Mouse (Mus musculus): ENCODE data around the gene Gm20388. TPM values are rescaled to one million over a fixed set of nuclear protein-coding genes. Genes with fewer than 3 reads are reported as not detected.

Gene Gm20388
- polyA plus RNA-seq, 1 experiment from 2014 or later: not detected

DNA sequence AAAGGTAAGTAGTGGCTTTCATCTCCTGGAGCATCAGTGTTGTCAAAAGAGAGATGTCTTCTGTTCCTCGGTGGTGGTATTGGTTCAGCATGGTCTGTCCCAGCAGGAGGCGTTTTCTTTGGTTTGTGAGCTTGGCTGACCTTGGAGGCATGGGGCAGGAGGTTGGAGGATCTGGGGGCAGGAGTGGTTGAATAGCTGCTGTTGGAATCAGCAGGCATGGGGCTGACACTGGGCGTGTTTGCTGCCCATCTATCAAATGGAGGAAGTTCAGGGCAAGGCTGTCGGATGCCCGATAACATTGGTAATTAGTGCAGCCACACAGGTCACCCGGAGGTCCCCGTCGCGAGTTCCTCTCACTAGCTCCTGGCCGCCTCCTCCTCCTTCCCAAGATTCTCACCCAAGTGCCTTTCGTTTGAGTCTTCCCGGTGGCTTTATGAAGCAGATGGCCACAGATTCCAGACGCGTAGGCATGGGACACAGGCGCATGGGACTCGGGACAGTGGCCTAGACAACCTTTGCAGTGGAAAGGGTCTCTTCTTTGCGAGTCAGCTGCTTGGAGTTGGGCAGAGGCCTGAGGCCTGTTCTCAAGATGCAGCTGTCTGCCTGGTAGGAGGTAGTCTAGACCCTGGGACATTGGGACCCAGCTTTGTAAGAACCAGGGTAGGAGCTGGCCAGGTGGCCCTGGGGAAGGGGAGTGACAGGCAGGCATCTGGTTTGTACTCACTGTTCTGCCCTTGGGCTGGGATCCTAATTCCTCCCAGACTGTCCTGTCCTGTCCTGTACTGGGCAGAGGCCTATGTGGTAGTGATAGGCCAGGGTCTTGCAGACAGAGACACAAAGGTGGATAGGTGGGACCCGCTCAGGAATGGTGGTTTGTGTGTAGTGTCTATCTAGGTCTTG, 320.3 kb downstream of the Gm20388 start:
- Histone ChIP-seq H3K4me2 (replicated peaks) (peak overlapping the region; percentile 85), H3K9ac (peak overlapping the region; percentile 67), H3K36me3 (replicated peaks; ENCODE audit: control insufficient read depth, insufficient read depth) (no peaks in the 10 kb centered on the region), H3K9me3 (ENCODE audit: control insufficient read depth, low read length) (no peaks in the 10 kb centered on the region), H3K4me1 (replicated peaks; ENCODE audit: control insufficient read depth, insufficient read depth, low read length) (peaks cover 59% of the 10 kb centered on the region), H3K27me3 (ENCODE audit: control insufficient read depth, insufficient read depth, low read length) (peaks cover 15% of the 10 kb centered on the region), H3K27ac (no peak overlapping the region), H3K4me3 (replicated peaks; ENCODE audit: low read length) (peak overlapping the region; percentile 61)
- WGBS: 21% methylated on average over 18 of the region's 18 CpGs
- ATAC-seq (ENCODE audit: low FRiP score) (no peak), DNase-seq (ENCODE audit: low spot score) (no peak)

DNA sequence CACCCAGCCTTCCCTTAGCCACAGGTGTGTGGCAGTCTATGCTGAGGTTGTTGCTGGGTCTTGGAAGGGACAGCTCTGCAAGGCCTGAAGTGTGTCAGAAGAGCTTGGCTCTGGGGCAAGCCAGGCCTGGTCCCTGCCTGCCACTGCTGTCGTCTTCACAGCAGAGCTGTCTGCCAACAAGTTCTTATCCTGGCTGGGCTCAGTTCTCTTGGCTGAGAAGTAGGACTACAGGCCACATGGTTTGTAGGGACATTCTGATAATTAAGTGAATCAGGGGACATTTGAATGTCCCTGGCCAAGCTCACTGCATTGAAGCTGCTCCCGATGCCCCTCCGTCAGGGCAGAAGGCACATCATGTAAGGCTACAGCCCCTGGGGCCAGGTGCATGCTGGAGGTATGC, 321.2 kb downstream of the Gm20388 start:
- H3K4me1 ChIP-seq (replicated peaks; ENCODE audit: control insufficient read depth, insufficient read depth, low read length): peaks cover 59% of the 10 kb centered on the region
- no peaks in the 10 kb centered on the region for H3K9me3 ChIP-seq (ENCODE audit: control insufficient read depth, low read length)
- no peaks in the 10 kb centered on the region for H3K36me3 ChIP-seq (replicated peaks; ENCODE audit: control insufficient read depth, insufficient read depth)
- H3K9ac ChIP-seq: peak overlapping the region; percentile 67; the same call in 1 of the 2 replicates
- H3K27ac ChIP-seq: no peak overlapping the region
- WGBS: 72% methylated on average over 3 of the region's 3 CpGs
- DNase-seq (ENCODE audit: low spot score): no peak
- H3K27me3 ChIP-seq (ENCODE audit: control insufficient read depth, insufficient read depth, low read length): peaks cover 15% of the 10 kb centered on the region
- H3K4me2 ChIP-seq (replicated peaks): peak overlapping the region; percentile 85
- no peak for ATAC-seq (ENCODE audit: low FRiP score)
- peak overlapping the region; percentile 61 for H3K4me3 ChIP-seq (replicated peaks; ENCODE audit: low read length)

DNA sequence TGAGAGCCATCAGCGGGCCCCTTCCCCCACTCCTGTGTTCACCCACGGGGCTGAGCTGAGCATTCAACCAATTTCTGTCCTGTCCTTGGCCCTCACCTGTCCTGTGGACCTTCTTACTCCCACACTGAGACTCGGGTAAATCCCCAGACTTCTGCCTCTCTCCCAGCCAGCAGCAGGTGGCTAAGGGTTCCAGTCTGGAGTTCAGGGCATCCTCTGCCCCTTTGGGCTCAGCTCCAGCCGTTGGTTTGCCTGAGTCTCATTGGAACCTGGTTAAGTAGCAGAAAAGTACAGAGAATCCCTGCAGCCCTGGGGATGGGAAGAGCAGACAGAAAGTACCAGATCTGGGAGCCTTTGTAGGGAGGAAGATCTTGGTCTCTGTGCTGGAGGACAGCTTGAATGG, 321.8 kb downstream of the Gm20388 start:
- Histone ChIP-seq H3K9ac (peak overlapping the region; percentile 67), H3K4me1 (replicated peaks; ENCODE audit: control insufficient read depth, insufficient read depth, low read length) (peaks cover 59% of the 10 kb centered on the region), H3K4me2 (replicated peaks) (peak overlapping the region; percentile 85), H3K27ac (no peak overlapping the region), H3K9me3 (ENCODE audit: control insufficient read depth, low read length) (no peaks in the 10 kb centered on the region), H3K27me3 (ENCODE audit: control insufficient read depth, insufficient read depth, low read length) (peaks cover 15% of the 10 kb centered on the region), H3K4me3 (replicated peaks; ENCODE audit: low read length) (peak overlapping the region; percentile 61), H3K36me3 (replicated peaks; ENCODE audit: control insufficient read depth, insufficient read depth) (no peaks in the 10 kb centered on the region)
- ATAC-seq (ENCODE audit: low FRiP score) (no peak), DNase-seq (ENCODE audit: low spot score) (no peak)
- WGBS: 47% methylated on average over 4 of the region's 4 CpGs

DNA sequence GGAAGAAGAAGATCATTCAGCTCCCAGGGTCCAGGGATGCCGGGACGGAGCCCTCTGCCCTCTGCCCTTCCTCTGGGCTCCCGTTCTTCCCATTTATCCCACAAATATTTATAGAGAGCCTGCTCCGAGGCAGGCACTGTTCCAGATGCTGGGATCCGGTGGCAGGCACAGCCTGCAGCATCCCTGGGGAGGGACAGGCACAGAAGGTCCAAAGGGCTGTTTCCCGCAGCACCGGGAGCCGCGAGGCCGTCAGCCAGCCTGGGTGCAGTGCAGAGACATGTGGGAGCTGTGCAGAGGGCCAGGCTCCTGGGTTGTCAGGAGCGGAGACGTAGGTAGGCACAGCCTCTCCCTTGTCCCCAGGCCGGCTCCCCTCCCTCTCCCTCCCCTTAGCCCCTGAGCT, 322.3 kb downstream of the Gm20388 start:
- peaks cover 59% of the 10 kb centered on the region for H3K4me1 ChIP-seq (replicated peaks; ENCODE audit: control insufficient read depth, insufficient read depth, low read length)
- no peak overlapping the region for H3K27ac ChIP-seq
- 18% methylated on average over 13 of the region's 13 CpGs for WGBS

DNA sequence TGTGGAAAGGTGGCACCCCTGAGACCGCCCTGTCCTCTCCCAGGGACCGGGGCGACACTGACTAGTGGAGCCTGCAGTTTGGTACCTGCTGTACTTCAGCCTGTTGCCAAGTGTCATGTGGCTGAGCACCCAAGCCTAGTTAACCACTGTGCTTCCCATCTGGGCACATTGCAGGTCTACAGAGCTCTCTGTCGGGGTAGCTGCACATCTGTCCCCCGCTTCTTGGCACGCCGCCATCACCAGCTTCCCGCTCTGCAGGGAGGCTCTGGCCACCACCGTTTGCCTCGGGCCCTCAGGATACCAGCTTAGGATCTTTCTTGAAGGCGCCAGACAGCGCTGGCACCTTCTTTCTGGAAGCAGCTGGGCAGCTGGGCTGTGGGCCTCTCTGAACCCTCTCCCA, 323.8 kb downstream of the Gm20388 start:
- DNase-seq (ENCODE audit: low spot score): no peak
- H3K4me3 ChIP-seq (replicated peaks; ENCODE audit: low read length): no peak overlapping the region
- H3K27me3 ChIP-seq (ENCODE audit: control insufficient read depth, insufficient read depth, low read length): peaks cover 15% of the 10 kb centered on the region
- H3K9me3 ChIP-seq (ENCODE audit: control insufficient read depth, low read length): no peaks in the 10 kb centered on the region
- no peak overlapping the region for H3K4me2 ChIP-seq (replicated peaks)
- H3K36me3 ChIP-seq (replicated peaks; ENCODE audit: control insufficient read depth, insufficient read depth): no peaks in the 10 kb centered on the region
- ATAC-seq (ENCODE audit: low FRiP score): no peak
- WGBS: 53% methylated on average over 12 of the region's 12 CpGs
- peaks cover 52% of the 10 kb centered on the region for H3K4me1 ChIP-seq (replicated peaks; ENCODE audit: control insufficient read depth, insufficient read depth, low read length)
- H3K27ac ChIP-seq: no peak overlapping the region
- 0 out of 2 replicates have a peak overlapping the region, but pooled peaks have one; percentile 28 for H3K9ac ChIP-seq

More for the DNA sequence above, 322.3 kb downstream of the Gm20388 start:
- H3K9me3 ChIP-seq (ENCODE audit: control insufficient read depth, low read length): no peaks in the 10 kb centered on the region
- peaks cover 15% of the 10 kb centered on the region for H3K27me3 ChIP-seq (ENCODE audit: control insufficient read depth, insufficient read depth, low read length)
- H3K36me3 ChIP-seq (replicated peaks; ENCODE audit: control insufficient read depth, insufficient read depth): no peaks in the 10 kb centered on the region
- DNase-seq (ENCODE audit: low spot score) (no peak), ATAC-seq (ENCODE audit: low FRiP score) (no peak)
- peak overlapping the region; percentile 61 for H3K4me3 ChIP-seq (replicated peaks; ENCODE audit: low read length)
- H3K4me2 ChIP-seq (replicated peaks): peak overlapping the region; percentile 85
- peak overlapping the region; percentile 67 for H3K9ac ChIP-seq

DNA sequence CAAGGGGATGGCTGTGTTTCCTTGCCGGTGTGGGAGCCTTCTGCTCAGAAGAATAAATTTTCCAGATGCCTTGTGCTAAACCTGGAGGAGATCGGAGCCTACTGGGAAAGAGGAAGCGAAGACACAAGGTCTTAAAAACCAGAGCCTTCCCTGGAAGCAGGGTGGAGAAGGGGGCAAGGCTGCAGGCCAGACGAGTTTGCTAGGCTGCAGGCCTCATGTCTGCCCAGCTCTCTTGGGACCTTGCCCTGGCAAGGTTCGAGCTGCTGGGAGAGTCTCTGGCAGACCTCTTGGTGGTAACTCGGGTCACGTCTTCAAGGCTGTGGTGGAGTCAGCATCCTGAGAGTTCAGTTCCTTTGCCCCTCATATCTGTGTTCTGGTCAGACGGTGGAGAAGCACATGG, 324.2 kb downstream of the Gm20388 start:
- no peak overlapping the region for H3K4me3 ChIP-seq (replicated peaks; ENCODE audit: low read length)
- no peak overlapping the region for H3K27ac ChIP-seq
- 60% methylated on average over 8 of the region's 8 CpGs for WGBS
- no peaks in the 10 kb centered on the region for H3K36me3 ChIP-seq (replicated peaks; ENCODE audit: control insufficient read depth, insufficient read depth)
- peaks cover 48% of the 10 kb centered on the region for H3K4me1 ChIP-seq (replicated peaks; ENCODE audit: control insufficient read depth, insufficient read depth, low read length)
- H3K27me3 ChIP-seq (ENCODE audit: control insufficient read depth, insufficient read depth, low read length): peaks cover 11% of the 10 kb centered on the region
- 0 out of 2 replicates have a peak overlapping the region, but pooled peaks have one; percentile 28 for H3K9ac ChIP-seq
- H3K9me3 ChIP-seq (ENCODE audit: control insufficient read depth, low read length): no peaks in the 10 kb centered on the region
- H3K4me2 ChIP-seq (replicated peaks): no peak overlapping the region
- no peak for ATAC-seq (ENCODE audit: low FRiP score)
- no peak for DNase-seq (ENCODE audit: low spot score)

DNA sequence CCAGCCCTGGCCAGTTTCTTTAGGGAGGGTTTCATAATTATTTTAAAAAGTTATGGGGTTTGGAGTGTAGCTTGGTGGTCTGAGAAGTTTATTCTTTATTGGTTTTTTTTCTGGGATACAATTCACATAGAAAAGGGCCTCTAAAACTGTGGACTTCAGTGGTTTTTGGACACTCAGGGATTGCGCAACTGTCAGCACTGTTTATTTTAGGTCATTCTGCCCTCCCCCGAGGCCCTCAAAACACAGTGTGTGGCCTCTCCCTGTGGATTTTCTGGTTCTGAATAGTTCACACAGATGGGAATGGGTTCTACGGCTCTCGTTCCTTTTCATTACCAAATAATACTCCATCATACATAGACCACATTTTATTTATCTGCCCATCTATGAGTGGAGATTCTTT, 332.6 kb downstream of the Gm20388 start:
- Histone ChIP-seq H3K9me3 (ENCODE audit: control insufficient read depth, low read length) (no peaks in the 10 kb centered on the region), H3K4me3 (replicated peaks; ENCODE audit: low read length) (no peak overlapping the region), H3K9ac (no peak overlapping the region), H3K36me3 (replicated peaks; ENCODE audit: control insufficient read depth, insufficient read depth) (no peaks in the 10 kb centered on the region), H3K4me1 (replicated peaks; ENCODE audit: control insufficient read depth, insufficient read depth, low read length) (no peaks in the 10 kb centered on the region), H3K27me3 (ENCODE audit: control insufficient read depth, insufficient read depth, low read length) (no peaks in the 10 kb centered on the region), H3K4me2 (replicated peaks) (no peak overlapping the region), H3K27ac (no peak overlapping the region)
- WGBS: 95% methylated on average over 4 of the region's 4 CpGs
- DNase-seq (ENCODE audit: low spot score) (no peak), ATAC-seq (ENCODE audit: low FRiP score) (no peak)

DNA sequence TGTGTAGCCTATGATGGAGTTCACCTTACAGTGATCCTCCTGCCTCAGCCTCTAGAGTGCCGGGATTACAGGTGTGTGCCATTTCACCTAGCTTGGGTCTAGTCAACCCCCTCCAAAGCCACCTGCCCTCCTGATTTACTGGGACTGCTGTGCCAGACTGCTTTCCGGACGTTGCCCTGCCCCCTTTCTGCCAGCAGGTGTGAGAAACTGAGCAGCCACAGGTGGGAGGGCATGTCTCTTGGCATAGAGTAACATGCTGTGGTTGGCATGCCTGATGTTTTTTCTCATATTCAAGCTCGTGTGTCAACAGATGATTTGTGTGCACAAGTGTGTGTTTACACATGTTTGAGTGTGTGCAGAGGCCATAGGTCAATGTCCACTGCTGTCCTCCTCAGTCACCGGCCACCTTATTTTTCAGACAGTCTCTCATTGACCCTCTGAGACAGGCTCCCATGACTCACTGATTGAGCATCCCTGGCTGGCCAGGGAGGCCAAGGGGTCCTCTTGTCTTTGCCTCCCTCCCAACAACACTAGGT, 333.3 kb downstream of the Gm20388 start:
- Histone ChIP-seq H3K9ac (no peak overlapping the region), H3K4me1 (replicated peaks; ENCODE audit: control insufficient read depth, insufficient read depth, low read length) (no peaks in the 10 kb centered on the region), H3K27ac (no peak overlapping the region), H3K36me3 (replicated peaks; ENCODE audit: control insufficient read depth, insufficient read depth) (no peaks in the 10 kb centered on the region), H3K4me3 (replicated peaks; ENCODE audit: low read length) (no peak overlapping the region), H3K9me3 (ENCODE audit: control insufficient read depth, low read length) (no peaks in the 10 kb centered on the region), H3K4me2 (replicated peaks) (no peak overlapping the region), H3K27me3 (ENCODE audit: control insufficient read depth, insufficient read depth, low read length) (no peaks in the 10 kb centered on the region)
- ATAC-seq (ENCODE audit: low FRiP score): no peak
- DNase-seq (ENCODE audit: low spot score): no peak
- 91% methylated on average over 5 of the region's 5 CpGs for WGBS

DNA sequence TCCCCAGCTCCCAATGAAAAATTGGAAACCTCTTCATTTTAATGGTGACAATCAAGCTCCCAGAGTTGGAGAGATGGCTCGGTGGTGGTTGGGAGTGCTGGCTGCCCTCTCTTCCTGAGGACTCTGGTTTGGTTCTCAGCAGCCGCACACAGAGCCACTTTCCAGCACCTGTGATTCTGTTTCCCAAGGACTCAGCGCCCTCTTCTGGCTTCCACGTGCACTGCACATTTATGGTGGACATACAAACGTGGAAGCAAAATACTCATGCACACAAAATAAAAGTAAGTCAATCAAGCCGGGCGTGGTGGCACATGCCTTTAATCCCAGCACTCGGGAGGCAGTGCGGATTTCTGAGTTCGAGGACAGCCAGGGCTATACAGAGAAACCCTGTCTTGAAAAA, 333.9 kb downstream of the Gm20388 start:
- Histone ChIP-seq H3K4me3 (replicated peaks; ENCODE audit: low read length) (no peak overlapping the region), H3K9ac (no peak overlapping the region), H3K4me1 (replicated peaks; ENCODE audit: control insufficient read depth, insufficient read depth, low read length) (no peaks in the 10 kb centered on the region), H3K9me3 (ENCODE audit: control insufficient read depth, low read length) (no peaks in the 10 kb centered on the region), H3K36me3 (replicated peaks; ENCODE audit: control insufficient read depth, insufficient read depth) (no peaks in the 10 kb centered on the region), H3K4me2 (replicated peaks) (no peak overlapping the region), H3K27ac (no peak overlapping the region), H3K27me3 (ENCODE audit: control insufficient read depth, insufficient read depth, low read length) (no peaks in the 10 kb centered on the region)
- 92% methylated on average over 10 of the region's 10 CpGs for WGBS
- ATAC-seq (ENCODE audit: low FRiP score): no peak
- DNase-seq (ENCODE audit: low spot score): no peak
